ENCODE assay signal across 19 mouse cellular contexts in genomic region chr4:99601463-99601862, GRCm38 (mm10). TPM values are rescaled to one million over a fixed set of nuclear protein-coding genes. Genes with fewer than 3 reads are reported as not detected.
DNase-seq lines count a peak whose midpoint lies in the region; ATAC-seq lines count a peak whose summit lies in the region.
"Had no signal": no experiment of that assay in that cellular context is flagged by ENCODE, and none has a peak within 500 bp of the region (broad histone marks: within the 10 kb centered on the region; RNA-seq: fewer than 3 reads in every experiment).

No protein-coding gene starts in this region.

- 26% methylated on average over 6 of the region's 6 CpGs for WGBS in heart, embryonic 10.5 days
- WGBS in liver, embryonic 11.5 days: 46% methylated on average over 6 of the region's 6 CpGs
- 23% methylated on average over 6 of the region's 6 CpGs for WGBS in hindbrain, embryonic 14.5 days
- WGBS in neural tube, embryonic 15.5 days: 34% methylated on average over 6 of the region's 6 CpGs

- peak overlapping the region; percentile 27; the same call in 1 of the 2 replicates for H3K4me2 ChIP-seq in liver, embryonic 11.5 days
- no peak overlapping the region for H3K4me2 ChIP-seq in hindbrain, embryonic 14.5 days (replicated peaks)
- peak overlapping the region; percentile 15; the same call in 1 of the 2 replicates for H3K4me2 ChIP-seq in neural tube, embryonic 15.5 days

- H3K36me3 ChIP-seq in heart, embryonic 10.5 days: no peaks in the 10 kb centered on the region
- H3K36me3 ChIP-seq in liver, embryonic 11.5 days (ENCODE audit: control insufficient read depth, insufficient read depth, low read length): no peaks in the 10 kb centered on the region
- H3K36me3 ChIP-seq in hindbrain, embryonic 14.5 days (replicated peaks; ENCODE audit: control insufficient read depth, insufficient read depth): no peaks in the 10 kb centered on the region
- no peaks in the 10 kb centered on the region for H3K36me3 ChIP-seq in neural tube, embryonic 15.5 days
- H3K36me3 ChIP-seq: limb, embryonic 13.5 days had no signal

- no peaks in the 10 kb centered on the region for H3K9me3 ChIP-seq in heart, embryonic 10.5 days
- H3K9me3 ChIP-seq in liver, embryonic 11.5 days (ENCODE audit: control insufficient read depth, low read length): no peaks in the 10 kb centered on the region
- no peaks in the 10 kb centered on the region for H3K9me3 ChIP-seq in hindbrain, embryonic 14.5 days (ENCODE audit: control insufficient read depth, low read length)
- no peaks in the 10 kb centered on the region for H3K9me3 ChIP-seq in neural tube, embryonic 15.5 days (replicated peaks)
- H3K9me3 ChIP-seq: limb, embryonic 13.5 days had no signal

- DNase-seq in heart, embryonic 10.5 days (ENCODE audit: low spot score): peak; percentile 7
- no peak for DNase-seq in heart, adult 9 months (ENCODE audit: low spot score in 2 of 2)
- DNase-seq in liver, embryonic 11.5 days (ENCODE audit: low spot score): no peak
- DNase-seq in liver: no peak
- DNase-seq in hindbrain, embryonic 14.5 days (ENCODE audit: low spot score): peak; percentile 55
- DNase-seq in ovary, postnatal 36 days (ENCODE audit: low spot score): no peak
- DNase-seq in adrenal gland, postnatal 4 days (ENCODE audit: low spot score in 2 of 2): no peak
- DNase-seq: cerebellum, adult 11-12 months; gastrocnemius, postnatal 14 days; heart, postnatal 4 days; kidney, adult 18-20 months; kidney, postnatal 25 days; layer of hippocampus, adult 9-11 months had no signal

- H3K4me3 ChIP-seq in heart, embryonic 10.5 days: peak overlapping the region; percentile 43; the same call in 1 of the 2 replicates
- H3K4me3 ChIP-seq in liver, embryonic 11.5 days (ENCODE audit: low read depth, low read length): no peak overlapping the region
- no peak overlapping the region for H3K4me3 ChIP-seq in hindbrain, embryonic 14.5 days (replicated peaks; ENCODE audit: low read length)
- no peak overlapping the region for H3K4me3 ChIP-seq in neural tube, embryonic 15.5 days (replicated peaks)
- H3K4me3 ChIP-seq: limb, embryonic 13.5 days had no signal

- ATAC-seq in liver, embryonic 11.5 days (replicated peaks; ENCODE audit: low FRiP score): no peak
- ATAC-seq in hindbrain, embryonic 14.5 days (ENCODE audit: low FRiP score): peak; percentile 51; the same call in 1 of the 2 replicates
- peak; percentile 87 for ATAC-seq in neural tube, embryonic 15.5 days (ENCODE audit: low FRiP score)
- ATAC-seq: Patski had no signal

- H3K27me3 ChIP-seq in heart, embryonic 10.5 days (ENCODE audit: insufficient read depth, poor library complexity, severe bottlenecking): no peaks in the 10 kb centered on the region
- H3K27me3 ChIP-seq in liver, embryonic 11.5 days (replicated peaks; ENCODE audit: control insufficient read depth, insufficient read depth, low read length): no peaks in the 10 kb centered on the region
- H3K27me3 ChIP-seq in hindbrain, embryonic 14.5 days (ENCODE audit: control insufficient read depth, insufficient read depth, low read length): no peaks in the 10 kb centered on the region
- no peaks in the 10 kb centered on the region; the same call in 1 of the 2 replicates for H3K27me3 ChIP-seq in neural tube, embryonic 15.5 days (replicated peaks)
- H3K27me3 ChIP-seq: limb, embryonic 13.5 days; Patski had no signal

- no peak overlapping the region for H3K27ac ChIP-seq in heart, embryonic 10.5 days
- no peak overlapping the region for H3K27ac ChIP-seq in liver, embryonic 11.5 days (ENCODE audit: low read depth, low read length)
- no peak overlapping the region for H3K27ac ChIP-seq in hindbrain, embryonic 14.5 days
- H3K27ac ChIP-seq in neural tube, embryonic 15.5 days (replicated peaks): no peak overlapping the region
- H3K27ac ChIP-seq: limb, embryonic 13.5 days; macrophage had no signal

- H3K9ac ChIP-seq in liver, embryonic 11.5 days (ENCODE audit: low read depth, low read length): no peak overlapping the region
- H3K9ac ChIP-seq in hindbrain, embryonic 14.5 days: 0 out of 2 replicates have a peak overlapping the region, but pooled peaks have one; percentile 20
- H3K9ac ChIP-seq in neural tube, embryonic 15.5 days (replicated peaks): no peak overlapping the region
- H3K9ac ChIP-seq: limb, embryonic 13.5 days; lung, embryonic 14.5 days had no signal

- no peaks in the 10 kb centered on the region for H3K4me1 ChIP-seq in heart, embryonic 10.5 days
- H3K4me1 ChIP-seq in liver, embryonic 11.5 days (replicated peaks; ENCODE audit: control insufficient read depth, insufficient read depth, low read length): no peaks in the 10 kb centered on the region
- 0 out of 2 replicates have a peak, but pooled peaks cover 7% of the 10 kb centered on the region for H3K4me1 ChIP-seq in hindbrain, embryonic 14.5 days (replicated peaks; ENCODE audit: control insufficient read depth, insufficient read depth, low read length)
- peaks cover 8% of the 10 kb centered on the region for H3K4me1 ChIP-seq in neural tube, embryonic 15.5 days

RNA-seq across cellular contexts. Expression of gene Foxd3, which starts 54.6 kb away (rescaled TPM):
- polyA plus RNA-seq in heart, embryonic 10.5 days (2016; fragmentation: Nextera tagmentation; extraction: Ambion mirVana): 0.18 TPM in 1 of 2 replicates, not detected in the other
- polyA plus RNA-seq in liver, embryonic 11.5 days (2014; fragmentation: Nextera tagmentation; extraction: Ambion mirVana): 0.07 and 0.10 TPM in 2 replicates
- polyA plus RNA-seq in hindbrain, embryonic 14.5 days (2014; fragmentation: Nextera tagmentation; extraction: Ambion mirVana): 1.5 and 1.8 TPM in 2 replicates
- polyA plus RNA-seq in neural tube, embryonic 15.5 days (2015; fragmentation: Nextera tagmentation; extraction: Ambion mirVana): 2.2 and 3.0 TPM in 2 replicates
- 1 to 10 TPM; 4.2 to 4.5 TPM for total RNA-seq in adrenal gland, postnatal 4 days (2021)
- total RNA-seq: common myeloid progenitor, adult 5-6 weeks had no signal
- polyA plus RNA-seq: lung, embryonic 14.5 days; macrophage; Patski had no signal

Comparison
In these comparisons a context has a peak if more than half of its experiments do, and no peak if none do; other contexts are left out.
1. DNase-seq: peak in heart, embryonic 10.5 days (single experiment) and hindbrain, embryonic 14.5 days (single experiment); none in heart, adult 9 months (0 of 2), liver, embryonic 11.5 days (single experiment), liver (single experiment), ovary, postnatal 36 days (single experiment) and adrenal gland, postnatal 4 days (0 of 2).